Mouse (Mus musculus): ENCODE data around the gene Csf3.
A peak's percentile ranks its signal among the peaks of the same experiment; 100 is the strongest.

The Csf3 gene

GRCm38 (mm10) chr11:98750351-98751201 is 49.5 kb downstream of the Csf3 start:
- peak; percentile 89 for DNase-seq

- DNase-seq = no peak
Observed at GRCm38 (mm10) chr11:98751221-98751782, 50.2 kb downstream of the Csf3 start.

GRCm38 (mm10) chr11:98752562-98753140 is 51.6 kb downstream of the Csf3 start:
- no peak for DNase-seq

Data from right cerebral cortex, postnatal 4 days (tissue).